Mouse (Mus musculus) frontal cortex, postnatal 25 days (tissue): Measurements from ENCODE around the gene Dennd1a.
"Not testable (repeated sequence)": the region's sequence is repeated elsewhere in the genome, so short reads cannot be mapped to it uniquely, and the experiment has no call there.

Experiments
- DNase-seq, 2 experiments: peaks; one replicate each; pipeline ENCODE4 v3.0.0; 2022; ENCODE audit warnings: low spot score in 2 of 2

Gene Dennd1a

DNA sequence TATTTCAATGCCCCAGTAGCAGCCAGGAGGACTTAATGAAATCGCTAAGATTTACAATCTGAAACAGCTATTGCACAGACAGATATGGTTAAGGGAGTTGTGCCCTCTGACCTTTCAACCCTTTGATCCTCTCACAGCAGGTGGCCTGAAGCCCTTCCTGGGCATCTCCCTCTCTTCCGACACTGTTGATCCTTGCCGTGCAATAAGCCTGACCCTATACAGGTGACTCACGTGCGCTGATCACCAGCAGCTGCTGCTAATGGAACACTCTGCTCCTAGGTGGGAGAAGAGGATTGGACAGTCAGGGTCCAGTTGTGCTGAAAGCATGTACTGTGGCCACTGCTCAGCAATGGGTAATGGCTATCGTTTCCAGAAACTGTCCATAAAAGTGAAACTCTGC lies 314.6 kb downstream of the Dennd1a start:
- no peak for DNase-seq

DNA sequence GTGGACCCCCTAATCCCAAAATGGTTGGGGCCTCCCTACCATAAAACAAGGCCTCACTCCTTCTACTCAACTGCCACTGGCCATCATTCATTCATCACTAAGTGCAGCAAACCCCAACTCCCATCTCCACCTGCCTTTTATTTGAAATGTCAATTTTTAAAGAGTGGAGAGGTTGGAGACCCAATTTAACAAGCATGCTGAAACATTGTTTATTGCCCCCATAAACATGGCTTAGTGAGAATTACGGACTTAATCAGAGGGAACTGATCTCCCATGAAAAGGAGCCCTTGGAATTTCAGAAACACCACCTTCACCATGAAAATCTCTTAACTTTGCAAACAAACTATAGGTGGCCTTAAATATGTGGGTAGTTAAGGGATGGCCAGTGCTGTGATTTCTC lies 315.5 kb downstream of the Dennd1a start:
- DNase-seq: no peak

DNA sequence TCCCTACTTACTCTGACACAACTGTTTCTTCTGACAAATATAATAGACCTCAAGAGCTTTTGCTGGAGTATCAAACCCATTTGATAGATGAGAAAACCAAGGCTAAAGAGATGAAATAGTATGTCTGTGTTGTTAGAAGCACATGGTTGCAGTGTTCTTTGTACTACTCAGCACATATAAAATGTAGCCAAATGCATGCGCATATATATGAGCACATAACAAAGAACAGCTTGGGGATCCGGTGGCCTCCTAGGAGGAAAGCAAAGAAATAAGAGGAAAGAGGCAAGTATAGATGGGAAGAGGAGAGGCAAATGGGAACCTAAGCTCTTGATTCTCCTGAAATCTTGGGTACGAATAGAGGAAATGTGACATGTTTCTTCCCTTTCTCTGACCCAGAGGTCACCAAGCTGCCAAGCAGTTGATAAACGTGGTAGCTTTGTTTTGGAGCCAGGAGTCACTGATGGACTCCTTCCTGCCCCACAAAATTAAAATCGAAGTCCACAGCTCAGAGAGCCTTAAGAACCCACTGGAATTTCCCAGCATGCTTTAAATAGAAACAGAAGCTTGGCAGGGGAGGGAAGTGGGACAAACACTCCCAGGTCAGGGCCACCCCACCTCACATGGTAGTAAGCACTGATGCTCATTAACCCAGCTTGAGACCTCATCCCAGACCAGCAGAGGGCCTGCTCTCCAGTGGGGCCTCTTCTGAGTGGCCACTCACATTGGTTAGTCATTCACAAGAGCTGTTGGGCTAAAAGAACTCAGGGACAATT lies 317.3 kb downstream of the Dennd1a start:
- no peak for DNase-seq

DNA sequence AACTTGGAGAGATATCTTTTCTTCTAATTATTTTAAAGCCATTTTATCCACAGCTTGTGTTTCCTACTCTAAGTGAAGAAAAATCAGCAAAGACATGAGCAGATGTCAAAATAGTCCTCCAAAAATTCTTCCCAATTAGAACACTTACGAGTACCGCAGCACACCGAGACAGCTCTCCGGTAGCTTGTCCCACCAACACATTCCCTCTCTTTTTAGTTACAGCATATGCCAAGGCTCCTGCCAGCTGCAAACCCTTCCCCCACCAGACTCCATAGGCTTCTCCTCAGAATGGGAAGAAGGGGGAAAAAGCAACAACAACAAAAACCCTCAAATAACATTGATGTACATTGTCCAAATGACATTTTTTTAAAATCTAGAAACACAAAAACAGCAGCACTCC lies 322.7 kb downstream of the Dennd1a start:
- DNase-seq: no peak

DNA sequence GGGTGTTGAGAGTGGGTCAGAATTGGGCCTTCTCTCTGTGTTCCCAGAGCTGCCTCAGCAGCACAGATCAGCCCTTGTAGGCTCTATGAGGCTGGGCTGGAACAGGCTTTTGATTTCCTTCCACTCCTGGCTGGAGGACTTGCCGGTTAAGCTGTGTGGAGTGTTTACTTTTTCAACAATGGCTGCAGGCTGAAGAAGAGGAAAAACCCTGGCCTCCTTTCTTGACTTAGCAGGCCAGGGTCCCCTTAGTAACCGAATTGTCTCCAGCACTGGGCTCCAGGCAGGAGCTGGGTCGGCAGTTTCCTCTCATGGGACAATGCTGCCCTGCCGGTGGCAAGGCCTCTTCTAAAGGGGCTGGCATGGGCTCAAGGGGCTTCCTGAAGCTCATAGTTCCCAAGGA lies 323.8 kb downstream of the Dennd1a start:
- no peak for DNase-seq

DNA sequence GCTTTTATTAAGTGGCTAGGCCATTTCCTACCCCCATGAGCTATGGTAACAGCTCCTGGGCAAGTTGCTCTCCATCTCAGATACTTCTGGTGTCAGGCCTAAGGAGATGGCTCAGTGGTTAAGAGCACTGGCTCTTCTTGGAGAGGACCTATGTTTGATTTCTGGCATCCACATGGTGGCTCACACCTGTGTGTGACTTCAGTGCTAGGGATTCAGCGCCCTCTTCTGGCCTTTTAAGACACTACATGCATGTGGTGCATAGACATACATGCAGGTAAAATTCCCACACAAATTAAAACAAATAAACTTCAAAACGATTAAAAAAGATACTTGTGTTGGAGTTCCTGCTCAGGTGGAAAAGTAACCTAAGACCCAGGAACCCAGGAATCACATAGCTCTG lies 338.8 kb downstream of the Dennd1a start:
- no peak for DNase-seq

DNA sequence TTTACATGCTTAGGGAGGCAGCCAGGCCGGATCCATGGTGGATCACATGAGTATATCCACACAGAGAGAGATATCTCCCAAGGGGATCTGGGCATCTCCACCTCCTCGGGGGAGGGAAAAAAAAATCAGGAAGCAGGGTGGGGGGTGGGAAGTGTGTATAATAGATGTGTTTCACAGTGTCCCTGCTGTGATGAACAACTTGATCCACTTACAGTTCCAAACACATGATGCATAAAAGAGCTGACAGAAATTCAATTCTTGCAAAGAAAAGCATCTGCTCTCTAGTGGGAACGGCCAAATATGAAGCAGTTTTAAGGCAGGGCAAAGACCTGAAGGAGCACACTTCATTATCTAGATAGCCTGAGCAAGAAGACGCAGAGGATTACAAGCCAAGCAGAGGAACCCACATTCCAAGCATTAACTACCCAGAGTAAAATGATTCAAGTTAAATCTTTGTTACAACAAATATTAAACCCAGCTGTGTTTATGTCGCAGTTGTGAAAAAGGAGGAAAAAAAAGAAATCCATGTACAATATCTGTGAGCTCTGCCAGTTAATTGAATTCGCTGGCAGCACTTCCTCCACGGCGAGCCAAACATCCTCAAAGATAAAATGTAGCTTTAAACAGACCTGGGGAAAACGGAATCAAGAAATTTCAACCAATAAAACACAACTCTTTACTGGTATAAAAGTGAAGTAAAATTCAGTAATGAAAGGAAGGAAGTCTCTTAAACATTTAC lies 341.4 kb downstream of the Dennd1a start:
- DNase-seq: no peak

DNA sequence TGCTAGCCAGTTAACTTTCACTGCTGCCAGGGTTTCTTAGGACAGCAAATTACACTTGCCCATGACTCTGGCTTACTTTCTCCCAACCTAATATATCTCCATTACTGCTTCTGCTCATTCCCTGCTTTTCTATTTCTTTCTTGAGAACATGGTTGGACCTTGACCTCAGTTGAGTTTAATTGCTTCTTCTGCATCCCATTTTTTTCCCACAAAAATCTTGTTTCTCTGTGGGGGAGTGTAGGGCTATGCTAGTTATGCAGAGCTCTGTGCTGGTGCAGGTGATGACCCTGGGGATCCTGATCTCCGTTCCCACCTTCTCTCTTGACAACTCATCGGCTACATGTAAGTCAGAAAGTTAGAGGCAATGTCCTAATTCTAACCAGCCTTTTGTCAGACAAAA lies 344.3 kb downstream of the Dennd1a start:
- no peak for DNase-seq

DNA sequence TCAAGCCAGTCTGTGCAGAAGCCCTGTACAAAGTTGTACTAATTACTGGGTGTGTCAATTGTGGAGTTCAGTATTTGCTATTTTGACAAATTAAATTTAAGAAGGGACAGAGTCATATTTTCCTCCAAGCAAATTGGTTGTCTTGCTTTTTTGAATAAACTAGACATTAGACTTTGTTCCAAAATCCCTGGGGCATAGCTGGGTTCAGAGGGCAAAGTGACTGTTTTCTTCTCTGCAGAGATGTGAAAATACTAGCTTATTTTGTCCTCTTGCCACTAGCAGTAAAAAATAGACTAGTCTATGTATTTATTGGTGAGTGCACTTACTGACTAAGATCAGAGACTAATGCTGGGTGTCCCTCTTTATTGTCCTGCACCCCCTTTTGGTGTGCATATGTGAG lies 345.4 kb downstream of the Dennd1a start:
- no peak for DNase-seq

DNA sequence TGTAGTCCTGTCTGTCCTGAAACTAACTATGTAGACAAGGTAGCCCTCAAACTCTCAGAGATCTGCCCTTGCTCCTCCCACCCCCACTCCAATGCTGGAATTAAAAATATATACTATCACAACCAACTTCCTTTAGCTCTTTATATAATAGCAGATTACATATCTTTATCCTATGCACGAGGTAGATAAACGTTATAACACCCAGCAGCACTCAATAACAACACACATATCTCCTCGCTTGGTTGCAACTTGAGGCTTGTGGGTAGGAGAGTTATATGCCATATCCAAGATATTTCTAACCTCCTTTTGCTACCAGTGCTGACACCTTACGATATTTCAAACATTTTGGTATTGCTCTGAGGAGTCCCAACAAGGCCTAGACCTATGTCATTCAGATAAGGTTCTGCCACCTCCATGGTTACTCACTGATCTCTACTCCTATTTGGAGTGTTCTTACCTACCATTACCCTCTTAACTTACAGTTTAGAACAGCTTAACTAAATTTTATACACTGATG lies 346.3 kb downstream of the Dennd1a start:
- no peak for DNase-seq

DNA sequence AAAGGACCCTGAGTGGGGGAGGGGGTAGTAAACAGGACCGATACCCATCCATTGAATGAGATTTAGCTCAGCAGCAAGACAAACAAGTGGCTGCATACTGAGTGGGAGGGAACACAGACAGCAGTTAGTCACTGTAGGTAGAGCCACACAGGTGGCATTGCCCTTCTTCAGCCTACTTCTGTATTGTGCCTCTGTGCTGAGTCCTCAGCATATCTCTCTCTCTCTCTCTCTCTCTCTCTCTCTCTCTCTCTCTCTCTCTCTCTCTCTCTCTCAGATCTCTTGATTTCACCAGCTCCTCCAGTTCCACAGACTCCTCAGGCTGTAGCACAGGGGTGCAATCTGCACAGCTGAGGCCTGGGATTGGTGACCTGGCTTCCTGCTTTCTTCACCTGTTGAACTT lies 347.2 kb downstream of the Dennd1a start:
- no peak for DNase-seq

DNA sequence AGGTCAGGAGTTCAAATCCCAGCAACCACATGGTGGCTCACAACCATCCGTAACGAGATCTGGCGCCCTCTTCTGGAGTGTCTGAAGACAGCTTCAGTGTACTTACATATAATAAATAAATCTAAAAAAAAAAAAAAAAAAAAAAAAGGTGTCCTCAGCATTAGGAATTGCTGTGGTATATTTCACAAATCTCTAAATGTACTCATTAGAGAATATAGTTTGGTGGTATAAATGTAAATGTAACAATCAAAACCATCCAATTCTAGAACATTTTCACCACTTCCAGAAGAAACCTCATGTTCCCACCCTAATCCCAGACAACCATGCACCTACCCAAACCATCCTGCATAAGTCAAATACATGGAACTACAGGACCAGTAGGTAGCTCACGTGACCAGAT lies 350.3 kb downstream of the Dennd1a start:
- not testable (repeated sequence) for DNase-seq

DNA sequence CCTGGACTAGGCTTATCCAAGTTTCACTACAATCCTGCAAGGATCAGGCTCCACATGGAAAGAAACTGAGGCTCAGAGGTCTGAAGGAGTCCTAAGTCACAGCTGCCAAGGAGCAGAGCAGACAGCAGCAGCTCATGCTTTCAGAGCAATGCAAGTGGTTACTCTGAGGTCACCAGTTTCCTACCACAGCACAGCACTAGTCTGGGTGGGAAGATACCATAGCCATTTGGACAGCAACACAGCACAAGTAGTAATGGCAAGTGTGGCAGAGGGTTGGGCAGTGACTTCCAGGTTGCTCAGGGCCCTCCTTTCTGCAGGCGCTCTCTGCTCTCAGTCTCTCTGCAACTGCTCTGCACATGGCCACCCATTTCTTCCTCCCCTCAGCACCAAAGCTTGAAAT lies 354.9 kb downstream of the Dennd1a start:
- no peak for DNase-seq

DNA sequence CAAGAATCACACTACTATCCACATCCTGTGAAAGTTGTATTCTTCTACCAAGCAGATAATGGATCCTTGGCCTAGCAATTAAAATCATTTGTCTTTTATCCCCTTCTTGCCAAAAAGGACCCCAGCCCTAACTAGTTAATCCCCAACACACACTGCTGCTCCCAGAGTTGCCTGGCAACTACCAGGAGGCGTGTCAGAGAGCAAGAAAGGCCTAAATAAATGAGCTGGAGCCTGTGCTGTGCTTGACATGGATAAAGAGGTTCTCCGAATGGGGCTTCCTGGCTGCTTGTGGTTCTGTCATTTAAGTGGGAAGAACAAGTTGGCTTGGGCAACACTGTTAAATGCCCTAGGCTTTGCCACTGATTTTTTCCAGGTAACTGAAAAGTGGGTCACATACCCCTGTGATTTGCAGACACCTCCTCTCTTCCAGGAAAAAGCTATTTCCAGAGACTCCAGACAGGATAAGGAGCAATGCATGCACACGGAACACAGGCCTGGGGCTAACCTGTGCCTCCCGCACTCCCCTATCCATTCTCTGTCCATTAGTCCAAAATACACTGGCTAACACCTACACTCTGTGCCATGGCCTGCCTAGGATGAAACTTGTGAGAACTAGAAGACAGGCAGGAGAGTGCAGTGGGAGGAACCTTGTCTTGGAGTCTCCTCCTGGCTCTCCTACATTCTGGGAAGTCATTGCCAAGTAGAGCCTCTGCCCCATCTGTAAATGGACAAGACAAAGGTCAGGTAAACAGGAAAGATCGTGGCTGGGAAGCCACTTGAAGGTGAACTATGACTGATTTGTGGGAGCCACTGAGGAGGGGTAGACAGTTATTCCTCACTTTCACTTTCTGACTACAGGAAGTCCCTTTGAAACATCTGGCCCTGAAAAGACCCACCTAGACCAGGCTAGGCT lies 355.9 kb downstream of the Dennd1a start:
- no peak for DNase-seq

DNA sequence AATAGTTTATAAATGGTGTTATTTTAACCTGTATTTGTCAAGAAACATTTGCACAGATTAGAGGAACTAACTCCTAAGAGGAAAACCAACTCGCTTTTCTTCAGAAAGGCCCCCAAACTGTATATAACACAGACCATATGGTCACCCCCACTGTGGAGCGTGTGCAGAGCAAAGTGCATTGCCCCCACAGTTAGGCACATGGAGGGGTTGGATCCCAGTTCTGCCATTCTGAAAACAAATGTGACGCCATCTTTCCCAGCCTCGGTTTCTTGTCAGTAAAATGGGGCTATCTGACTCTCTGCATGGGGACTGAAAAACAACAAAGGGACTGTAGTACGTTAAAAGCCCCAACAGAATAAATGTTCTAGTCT lies 361.1 kb downstream of the Dennd1a start:
- no peak for DNase-seq

DNA sequence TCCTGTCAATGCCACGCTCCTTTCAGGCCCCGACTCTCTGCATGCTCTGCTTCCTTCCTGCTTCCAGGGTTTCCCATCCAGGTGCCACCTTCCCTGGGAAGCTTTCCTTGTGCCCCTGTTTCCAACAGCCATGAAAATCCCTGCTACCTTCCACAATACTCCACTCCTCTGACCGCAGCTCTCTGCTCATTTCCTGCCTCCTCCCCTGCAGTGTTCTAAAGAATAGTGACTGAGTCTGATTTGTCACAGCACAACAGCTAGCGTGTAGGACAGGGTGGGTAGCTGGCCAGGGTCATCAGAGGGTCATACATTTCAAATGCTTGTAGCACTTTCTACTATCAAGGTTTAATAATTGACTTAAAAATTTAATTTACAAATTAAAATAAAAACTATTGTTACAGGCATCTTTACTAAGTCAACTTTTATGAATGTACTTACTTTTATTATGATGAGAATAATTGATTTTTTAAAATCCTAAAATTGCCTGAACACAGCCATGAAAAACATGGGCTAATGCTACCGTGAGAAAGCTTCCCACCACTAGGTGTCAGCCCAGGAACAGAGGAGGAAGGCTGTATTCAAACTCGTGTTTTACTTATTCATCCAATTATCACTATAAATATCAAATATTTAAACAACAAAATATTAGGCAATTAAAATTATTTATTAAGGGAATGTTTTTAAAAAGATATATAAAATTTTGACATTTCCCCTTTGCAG lies 361.6 kb downstream of the Dennd1a start:
- no peak for DNase-seq

DNA sequence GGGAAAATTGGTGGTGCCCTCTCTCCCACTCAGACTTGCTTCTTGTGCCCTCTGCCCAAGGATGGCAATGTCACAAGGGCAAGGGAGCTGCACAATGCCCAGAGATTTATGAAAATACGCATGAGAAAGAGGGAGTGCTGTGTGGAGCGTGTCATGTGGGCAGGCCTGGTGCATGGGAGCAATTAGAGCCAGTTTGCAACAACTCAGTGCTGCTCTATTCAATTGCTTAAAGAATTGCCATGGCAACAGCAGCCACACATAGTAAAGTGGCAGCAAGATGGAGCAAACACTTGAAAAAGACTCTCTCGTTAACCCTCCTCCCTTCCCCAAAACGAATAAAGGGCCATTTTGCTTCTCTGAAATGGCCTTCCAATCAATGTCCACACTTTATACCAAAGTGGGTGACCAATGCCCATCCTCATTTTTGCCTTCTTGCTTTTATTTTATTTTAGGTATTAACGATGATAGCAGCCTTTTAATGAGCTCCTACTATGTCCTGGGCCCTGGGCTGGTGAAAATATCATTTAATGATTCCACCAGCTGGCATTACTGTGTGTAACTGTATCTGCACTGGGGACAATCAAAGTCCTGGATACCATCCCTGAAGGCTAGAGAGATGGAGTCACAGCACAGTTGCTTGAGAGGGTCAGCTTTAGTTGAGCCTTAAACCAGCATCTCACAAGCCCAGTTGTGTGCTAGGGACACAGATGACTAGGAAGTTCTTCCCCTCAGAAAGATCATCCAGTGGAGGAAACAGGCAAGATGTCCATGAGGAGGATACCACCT lies 378.3 kb downstream of the Dennd1a start:
- DNase-seq: no peak

DNA sequence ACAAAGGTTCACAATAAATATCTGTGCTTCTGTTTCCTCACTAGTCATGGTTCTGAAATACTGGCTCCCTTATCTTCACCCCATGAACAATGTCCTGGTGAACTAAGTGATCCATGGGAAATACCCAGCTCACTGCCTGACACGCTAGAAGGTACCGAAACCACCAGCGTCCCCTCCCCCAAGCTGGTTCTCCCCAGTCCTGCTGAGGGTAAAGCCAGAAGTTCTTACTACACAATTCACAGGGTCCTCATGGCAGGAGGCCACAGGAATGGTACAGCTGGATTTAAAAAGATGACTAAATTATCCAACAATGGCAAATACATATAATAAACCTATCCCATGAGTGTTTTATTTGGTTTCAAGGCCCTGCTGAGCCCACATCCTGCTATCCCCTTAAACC lies 378.9 kb downstream of the Dennd1a start:
- no peak for DNase-seq

DNA sequence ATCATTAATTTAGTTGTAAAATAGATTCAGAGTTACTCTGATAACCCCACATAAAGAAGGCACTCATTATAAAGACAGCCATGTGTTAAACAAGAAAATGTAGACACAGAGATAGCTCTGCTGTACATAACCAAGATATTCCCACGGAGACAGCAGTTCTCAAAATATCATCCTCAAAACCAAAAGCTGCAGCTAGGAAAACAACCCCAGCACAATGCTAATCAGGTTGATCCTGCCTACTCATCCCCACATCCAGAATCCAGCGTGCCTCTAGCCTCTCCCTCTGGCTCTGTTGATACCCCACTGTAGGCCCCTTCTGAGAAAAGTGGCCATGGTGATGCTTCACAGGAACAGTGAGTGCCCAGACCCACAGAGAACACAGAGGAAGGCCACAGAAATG lies 380.9 kb downstream of the Dennd1a start:
- no peak for DNase-seq

DNA sequence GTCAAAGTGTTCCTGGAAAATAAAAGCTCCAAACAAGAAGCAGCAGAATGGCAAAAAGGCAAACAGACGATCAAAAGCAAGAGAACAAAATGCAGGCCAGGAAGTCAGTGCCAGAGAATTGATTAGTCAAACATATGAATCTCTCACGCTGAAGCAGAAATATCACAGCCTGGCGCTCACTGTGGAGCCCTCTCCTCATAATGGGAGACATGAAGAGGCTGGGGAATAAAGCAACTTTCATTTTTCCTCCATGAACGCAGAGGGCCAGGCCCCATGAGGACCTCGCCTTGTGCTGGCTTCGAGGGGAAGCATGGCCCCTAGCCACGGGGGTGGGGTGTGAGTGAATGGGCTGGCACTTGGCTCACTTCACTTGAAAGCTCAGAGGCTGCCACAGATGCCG lies 383.9 kb downstream of the Dennd1a start:
- DNase-seq: no peak

DNA sequence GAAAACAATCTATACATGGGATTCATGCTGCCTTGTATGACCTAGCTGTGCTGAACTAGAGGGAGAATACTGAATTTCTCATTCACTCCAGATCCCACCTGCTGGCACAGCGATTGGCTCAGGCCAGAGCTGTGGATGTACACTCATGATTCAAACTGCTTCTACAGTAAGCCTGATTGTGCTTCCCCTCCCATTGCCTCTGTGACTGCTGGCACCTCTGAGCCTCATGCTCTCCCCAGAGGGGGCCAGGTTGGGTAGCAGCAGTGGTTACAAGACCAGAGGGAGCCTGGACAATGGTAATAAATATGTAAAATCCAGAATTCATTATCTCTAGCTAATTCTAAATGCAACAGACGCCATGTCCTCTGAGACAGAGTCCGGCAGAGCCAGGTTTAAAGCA lies 404.0 kb downstream of the Dennd1a start:
- no peak for DNase-seq
